Mouse (Mus musculus) layer of hippocampus, adult 8-10 months (tissue): ENCODE results near the gene Dram1. TPM values are rescaled to one million over a fixed set of nuclear protein-coding genes. Genes with fewer than 3 reads are reported as not detected.

Experiments
- DNase-seq, 2 experiments: peaks; one replicate each; pipeline ENCODE4 v3.0.0; 2022; ENCODE audit warnings: low spot score in 2 of 2
- total RNA-seq, 4 experiments: library from RNA; stranded (reverse); gene quantifications; 2 replicates each; pipeline ENCODE4 v1.2.4; 2022

Dram1 gene
- total RNA-seq, 4 experiments from 2014 or later: 1.0 to 1.7 (median 1.6) TPM

DNA sequence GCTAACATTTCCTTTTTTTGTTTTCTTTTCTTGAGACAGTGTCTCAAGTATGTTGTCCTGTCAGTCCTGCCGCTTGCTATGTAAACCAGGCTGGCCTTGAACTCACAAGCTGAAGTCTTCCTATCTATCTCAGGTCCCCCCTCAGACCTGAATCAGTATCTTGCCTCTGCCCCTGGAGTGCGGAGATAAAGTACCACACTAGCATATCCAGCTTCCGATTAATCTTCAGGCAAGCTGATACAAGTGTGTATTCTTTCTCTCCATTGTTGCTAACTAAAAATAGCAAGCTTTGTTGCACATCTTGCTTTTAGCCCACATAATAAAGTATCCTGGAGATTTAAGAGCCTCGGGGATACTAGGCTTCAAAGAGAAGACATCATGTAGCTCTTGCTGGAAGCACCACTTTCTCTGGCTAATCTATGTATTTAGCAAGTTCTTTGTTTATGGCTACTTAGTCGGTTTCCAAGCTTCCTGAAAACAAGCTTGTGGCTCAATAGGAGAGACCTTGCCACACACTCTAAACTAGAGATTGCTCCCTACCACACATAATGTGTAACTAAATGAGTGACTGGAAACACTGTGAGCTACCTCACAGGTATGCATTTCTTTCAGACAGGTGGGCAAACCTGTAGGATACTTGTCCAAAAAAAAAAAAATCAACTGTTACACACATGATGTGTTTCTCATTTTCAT lies 27.3 kb downstream of the Dram1 start:
- no peak for DNase-seq

DNA sequence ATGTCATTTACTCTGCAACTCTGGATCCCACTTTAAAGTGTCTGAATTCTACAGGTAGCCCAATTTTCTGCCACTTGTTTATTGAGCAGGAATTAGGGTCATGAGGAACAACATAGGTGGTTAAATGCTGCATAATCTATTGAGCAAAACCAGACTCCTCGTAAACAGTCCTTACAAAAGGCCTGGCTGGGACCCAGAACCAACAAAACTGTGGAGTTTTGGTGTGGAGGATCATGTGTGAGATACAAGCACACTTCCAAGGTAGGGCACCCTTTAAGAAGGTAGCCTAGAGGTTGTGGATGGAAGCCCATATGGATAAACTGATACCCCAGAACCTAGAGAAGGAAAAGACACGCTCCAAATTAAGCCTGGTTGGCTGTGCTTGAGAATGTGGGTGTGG lies 28.2 kb downstream of the Dram1 start:
- no peak for DNase-seq

DNA sequence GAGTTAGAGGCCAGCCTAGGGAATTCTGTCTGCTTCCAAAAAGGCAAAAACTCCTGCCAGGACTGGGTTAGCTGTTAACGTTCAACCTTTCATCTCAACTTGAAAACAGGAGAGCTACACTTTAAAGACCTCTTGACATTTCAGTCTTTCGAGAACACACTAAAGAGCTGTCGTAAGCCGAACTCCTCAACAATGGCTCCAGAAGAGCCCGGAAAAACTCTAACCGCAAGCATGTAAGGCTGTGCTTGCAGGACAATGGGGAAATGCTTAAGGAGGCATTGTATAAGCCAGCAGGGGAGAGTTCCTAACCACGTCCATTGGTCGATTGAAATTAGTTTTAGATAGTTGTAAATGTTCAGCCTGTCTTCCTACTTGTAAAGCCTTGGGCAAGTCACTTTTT lies 29.1 kb downstream of the Dram1 start:
- DNase-seq: no peak

DNA sequence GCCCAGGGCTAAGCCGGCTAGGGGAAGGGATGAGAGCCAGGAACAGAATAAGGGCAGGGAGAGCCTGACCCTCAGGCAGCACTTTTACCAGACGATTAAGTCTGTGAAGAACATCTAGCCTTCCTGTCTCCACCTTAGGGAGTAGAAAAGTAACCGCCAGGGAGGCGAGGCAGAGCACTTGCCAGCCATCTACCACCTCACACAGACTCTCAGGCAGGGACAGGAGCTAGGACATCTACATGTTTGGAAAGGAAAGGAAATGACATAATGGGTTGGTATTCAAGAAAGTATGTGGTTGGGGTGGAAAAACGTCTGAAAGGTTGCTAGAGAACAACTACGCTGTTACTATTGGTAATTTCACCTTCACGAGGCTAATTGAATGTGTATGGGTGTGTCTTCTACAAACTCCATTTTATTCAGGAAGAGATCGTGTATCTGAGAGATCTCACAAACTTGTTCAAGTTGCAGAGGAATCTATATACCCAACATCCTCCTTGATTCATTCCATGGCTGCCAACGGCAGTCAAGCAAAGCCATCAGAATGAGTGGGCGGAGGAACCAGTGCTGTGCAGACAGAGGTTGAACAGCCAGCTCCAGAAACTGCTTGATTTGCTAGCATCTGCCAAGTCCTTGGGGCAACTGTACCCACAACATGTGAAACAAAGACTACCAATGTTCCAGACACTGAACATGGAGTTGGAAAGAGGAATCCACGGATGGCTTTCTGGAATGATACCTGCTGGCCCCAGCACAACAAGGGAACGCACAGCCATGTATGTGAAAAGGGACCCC lies 32.2 kb downstream of the Dram1 start:
- DNase-seq: no peak

DNA sequence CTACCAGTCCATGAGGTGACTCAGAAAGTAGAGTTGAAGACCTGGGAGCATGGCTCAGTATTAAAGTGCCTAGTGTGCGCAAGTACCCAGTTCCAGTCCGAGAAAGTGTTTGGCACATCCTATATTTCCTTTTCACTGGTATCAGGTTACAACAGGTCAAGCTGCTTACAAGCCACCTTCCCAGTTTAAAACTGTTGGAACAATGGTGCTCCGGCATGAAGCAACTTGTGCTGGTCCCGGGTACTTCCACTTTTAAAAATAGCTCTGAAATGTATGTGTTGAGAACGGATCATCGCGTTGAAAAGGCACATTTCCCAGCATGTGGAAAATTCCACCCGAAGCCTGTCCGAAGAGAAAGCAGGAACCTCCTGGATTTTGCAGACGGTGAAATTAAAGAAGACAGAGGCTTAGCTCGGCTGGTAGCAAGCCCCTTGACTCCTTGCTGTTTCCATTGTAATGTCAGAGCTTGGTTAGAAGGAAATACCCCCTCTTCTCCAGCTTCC lies 32.9 kb downstream of the Dram1 start:
- no peak for DNase-seq

DNA sequence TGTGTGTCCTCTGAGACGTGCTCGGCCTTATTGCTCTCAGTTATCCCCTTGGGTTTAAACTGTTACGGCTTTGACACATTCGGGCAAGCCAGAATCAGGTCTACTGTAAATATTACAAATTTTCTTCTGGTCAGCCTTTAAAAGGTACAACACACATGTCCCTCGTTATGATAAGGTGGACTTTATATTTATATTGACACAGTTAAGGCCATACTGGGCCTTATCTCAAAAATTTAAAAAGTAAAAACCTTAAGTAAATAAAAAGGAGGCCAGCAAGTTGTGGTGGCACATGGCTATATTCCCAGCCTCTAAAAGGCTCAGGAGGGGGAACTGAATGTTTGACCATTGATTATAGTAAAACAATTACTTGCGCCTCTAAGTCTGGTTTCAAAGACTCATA lies 37.5 kb downstream of the Dram1 start:
- DNase-seq: no peak

DNA sequence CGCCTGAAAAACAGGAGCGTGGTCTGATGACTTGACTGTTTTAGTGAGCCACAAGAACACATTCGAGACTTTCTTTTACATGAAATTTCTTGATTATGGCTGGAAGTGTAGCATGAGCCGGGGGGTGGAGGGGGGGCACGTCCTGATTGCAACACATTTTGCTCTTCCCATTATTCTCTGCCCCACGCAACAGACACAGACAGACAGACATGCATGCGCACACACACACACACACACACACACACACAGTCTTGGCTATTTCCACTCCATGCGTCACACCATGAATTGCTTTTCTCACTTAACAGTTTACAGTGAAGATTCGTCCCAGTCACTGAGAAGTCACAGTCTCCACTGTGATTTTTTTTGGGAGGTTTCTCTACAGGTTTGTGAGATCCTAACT lies 38.2 kb downstream of the Dram1 start:
- DNase-seq: no peak

DNA sequence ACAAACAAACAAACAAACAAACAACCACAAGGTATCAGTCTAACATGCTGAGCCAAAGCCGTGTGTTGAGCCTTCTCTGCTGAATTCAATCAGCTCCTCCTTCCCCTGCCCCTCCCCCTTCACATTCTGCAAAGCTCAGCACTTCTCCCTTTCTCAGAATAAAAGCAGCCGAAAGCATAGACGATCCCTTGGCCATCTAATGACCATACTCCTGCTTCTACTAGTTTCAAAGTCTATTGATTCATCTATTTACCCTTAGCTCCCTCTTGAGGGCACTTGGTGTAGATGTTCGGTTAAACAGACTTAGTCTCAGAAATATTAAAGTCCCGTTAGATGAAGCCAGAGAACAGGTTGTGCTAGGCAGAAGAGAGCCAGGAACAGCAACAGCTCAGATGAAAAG lies 48.2 kb downstream of the Dram1 start:
- DNase-seq: no peak

DNA sequence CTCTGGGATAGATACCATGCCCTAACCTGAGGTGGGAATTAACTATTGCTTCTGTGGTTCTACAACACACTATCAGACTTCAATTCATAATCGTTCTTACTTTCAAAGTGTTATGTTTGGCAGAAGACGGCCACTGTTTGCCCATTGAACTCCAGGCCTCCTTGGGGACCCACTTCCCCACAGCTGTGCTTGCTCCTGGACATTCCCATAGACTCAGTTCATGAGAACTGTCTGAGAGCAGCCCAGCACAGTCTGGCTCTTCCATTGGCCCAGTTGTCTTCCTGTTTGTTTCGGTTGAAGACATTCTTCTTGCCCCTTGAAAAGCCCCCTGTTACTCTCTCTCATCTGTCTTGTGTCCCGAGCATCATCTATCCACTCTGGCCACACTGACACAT lies 50.8 kb downstream of the Dram1 start:
- DNase-seq: no peak

DNA sequence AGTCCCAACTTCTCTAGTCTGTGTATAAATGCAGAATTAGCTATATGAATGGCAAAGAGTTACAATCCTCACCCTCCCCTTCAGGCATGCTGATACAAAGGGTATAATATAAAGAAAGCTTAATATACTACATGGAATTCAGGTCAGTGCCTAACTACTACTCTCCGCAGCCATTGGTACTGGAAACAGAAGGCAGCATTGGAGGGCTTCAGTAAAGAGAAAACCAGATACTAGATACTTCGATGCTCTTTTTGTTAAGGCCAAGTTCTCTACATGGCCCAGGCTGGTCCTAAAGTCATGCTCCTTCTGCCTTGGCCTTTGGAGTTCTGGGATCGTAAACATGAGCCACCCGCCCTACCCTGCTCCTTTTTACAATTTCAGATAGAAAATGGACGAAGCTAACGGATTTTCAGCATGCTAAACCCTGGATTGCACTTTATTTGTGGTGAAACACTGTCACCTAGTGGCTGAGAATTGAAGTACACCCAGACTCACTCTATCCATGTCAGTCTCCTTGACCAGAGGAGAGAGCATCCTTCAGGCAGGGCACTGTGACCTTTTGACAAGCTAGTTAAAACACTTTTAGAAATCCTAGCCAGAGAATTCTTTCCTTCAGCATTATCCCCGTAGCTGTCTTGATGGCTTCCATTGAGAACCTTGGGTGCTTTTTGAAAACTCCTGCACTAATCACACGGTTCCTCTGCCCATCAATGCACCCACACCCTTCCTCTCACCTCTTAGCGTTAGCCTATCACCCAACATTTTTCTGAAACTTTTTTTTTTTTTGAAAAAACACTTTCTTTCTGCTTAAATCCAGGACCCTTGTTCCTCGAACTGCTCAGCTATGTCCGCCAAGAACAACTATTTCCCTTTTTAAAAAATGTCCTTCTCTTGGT lies 51.5 kb downstream of the Dram1 start:
- DNase-seq: peak; percentile 70 to 90

DNA sequence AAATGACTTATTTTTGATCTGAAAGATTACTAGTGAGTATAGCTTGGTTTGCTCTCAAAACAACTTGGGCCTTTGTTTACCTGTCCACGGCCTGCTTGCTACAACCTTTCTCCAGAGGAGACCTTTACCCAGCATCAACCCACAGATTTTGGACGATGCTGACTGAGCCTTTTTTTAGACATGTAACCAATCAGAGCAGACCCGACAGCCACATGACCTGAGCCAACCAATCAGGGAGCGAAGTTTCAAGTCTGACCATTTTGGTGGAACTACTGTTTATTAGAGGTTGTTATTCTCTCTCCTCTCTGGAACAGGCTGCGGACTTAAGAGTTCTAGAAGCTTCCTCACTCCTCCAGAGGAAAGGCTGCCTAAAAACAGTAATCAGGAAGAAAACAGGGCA lies 57.1 kb downstream of the Dram1 start:
- no peak for DNase-seq

DNA sequence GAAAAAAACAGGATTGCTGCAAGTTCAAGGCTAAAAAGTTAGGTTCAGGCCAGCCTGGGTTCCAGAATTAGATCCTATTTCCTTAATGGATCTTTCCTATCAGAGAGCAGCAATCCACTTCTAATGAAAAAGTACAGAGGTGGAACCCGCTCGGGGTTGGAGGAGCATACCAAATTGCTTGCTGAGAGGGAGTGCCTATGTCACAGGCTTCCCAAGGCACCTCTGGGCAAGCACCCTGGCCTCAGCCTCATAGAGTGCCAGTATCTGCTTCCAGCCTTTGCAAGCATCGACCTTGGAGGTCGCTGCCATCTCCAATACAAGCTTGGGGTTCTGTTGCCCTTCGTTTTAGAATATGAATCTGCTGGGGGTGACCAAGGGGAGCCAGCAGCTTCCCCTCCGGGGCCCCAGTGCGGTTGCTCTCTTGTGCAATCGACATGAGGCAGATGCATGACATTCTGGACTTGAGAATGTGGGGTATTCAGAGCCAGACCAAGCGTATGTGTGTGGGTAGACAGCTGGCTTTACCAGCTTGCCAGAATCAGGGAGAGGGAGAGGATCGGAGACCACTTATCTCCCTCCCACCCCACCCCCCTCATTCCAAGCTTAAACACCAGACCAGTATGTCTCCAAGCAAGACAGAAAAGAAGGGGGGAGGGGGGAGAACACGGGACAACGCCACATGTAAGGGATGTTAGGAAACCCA lies 58.0 kb downstream of the Dram1 start:
- DNase-seq: no peak

DNA sequence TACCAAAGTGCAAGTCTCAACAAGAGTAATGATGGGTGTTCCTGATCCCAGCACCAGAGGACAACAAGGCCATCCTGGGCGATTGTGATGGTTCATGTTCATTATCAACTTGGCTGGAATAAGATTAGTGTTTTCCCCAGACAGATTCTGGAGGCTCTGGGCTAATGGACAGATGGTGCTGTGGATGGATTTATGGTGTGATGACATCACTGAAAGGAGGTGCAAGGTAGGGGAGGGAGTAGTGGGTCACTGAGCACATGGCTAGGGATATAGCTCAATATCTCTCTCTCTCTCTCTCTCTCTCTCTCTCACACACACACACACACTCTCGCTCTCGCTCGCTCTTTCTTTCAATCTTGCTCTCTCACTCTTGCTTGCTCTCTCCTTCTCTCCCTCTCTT lies 60.7 kb downstream of the Dram1 start:
- DNase-seq: no peak

DNA sequence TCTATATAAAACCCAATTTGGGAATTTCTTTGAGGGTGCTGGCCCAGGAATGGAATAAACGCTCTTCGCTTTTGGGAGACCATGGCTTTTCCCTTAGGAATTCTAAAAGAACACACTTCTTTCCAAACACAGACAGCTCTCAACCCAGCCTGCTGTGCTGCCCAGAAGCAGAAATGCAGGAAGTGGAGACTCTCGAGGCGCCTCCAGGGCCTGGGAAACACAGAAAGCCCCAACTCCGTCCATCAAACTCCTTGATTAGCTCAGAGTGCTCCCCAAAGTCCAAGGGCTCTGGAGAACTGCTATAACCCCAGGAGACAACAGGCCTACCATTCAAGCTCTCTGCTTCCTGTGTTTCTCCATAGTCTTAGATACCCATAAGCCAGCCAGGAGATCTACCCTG lies 61.7 kb downstream of the Dram1 start:
- no peak for DNase-seq

DNA sequence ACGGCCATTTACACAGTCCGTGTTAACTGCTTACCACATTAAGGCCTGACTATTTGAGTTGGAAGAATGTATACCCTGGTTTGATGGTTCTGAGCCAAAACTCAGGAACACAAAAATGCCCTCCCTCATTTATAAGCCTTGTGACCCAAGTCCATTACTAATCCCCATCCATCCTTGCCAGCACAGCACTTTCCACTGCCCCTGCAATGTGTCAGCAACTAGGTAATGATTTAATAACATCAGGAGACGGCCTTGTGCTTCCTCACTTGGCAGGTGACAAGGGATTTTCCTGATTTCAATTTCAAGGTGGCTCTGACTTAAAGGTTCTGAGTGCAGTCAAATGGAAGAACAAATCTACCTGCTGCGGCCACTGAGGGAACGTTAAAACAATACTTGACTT lies 64.0 kb downstream of the Dram1 start:
- no peak for DNase-seq

DNA sequence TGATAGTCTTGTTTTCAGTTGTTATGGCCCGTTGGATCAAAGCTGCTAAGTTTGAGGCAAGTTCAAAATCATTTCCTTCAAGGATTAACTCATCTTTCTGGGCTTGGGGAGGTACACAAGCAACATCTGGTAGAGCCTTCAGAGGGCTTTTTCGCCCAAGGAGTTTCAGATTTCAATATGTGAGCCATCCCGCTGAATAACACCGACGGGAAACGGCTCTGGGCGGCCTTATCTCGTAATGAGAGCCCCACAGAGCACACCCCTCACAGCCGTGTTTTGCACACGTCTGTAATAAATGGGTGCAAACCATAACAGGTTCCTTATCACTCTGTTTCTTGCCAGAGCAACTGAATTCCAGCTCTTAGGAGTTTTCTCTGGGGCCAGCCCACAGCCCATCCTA lies 69.0 kb downstream of the Dram1 start:
- no peak for DNase-seq

DNA sequence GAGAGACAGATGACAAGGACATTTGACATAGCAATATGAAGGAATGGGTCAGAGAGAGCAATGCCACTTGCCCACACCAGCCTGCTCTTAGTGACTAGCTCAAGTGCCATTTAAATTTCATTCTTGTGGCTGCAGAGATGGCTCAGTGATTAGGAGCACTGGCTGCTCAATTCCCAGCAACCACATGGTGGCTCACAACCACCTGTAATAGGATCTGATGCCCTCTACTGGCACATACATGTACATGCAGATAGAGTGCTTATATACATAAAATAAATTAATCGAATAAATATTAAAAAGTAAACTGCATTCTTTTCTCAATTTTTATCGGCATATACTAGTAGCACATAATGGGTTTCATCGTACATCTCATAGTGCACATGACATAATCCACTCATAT lies 72.6 kb downstream of the Dram1 start:
- DNase-seq: no peak

DNA sequence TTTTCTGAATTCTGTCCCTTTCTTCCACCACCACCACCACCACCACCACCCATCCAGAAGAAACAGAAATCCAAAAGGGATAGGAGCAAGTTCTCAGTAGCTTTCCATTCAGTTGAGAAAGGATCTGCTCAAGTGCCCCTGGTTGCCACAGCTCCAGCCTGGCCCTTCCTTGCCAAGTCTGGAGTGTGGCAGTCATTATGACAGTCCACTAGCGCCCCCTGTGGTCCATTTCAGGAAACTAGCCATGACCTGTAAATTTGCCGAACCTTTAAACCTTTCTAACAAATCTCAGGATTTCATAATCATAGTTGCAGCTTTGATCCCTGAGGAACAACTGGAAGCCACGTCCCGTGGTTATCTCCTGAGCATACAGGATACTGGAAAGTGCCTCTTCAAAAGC lies 74.6 kb downstream of the Dram1 start:
- peak; percentile 65 to 76 for DNase-seq

DNA sequence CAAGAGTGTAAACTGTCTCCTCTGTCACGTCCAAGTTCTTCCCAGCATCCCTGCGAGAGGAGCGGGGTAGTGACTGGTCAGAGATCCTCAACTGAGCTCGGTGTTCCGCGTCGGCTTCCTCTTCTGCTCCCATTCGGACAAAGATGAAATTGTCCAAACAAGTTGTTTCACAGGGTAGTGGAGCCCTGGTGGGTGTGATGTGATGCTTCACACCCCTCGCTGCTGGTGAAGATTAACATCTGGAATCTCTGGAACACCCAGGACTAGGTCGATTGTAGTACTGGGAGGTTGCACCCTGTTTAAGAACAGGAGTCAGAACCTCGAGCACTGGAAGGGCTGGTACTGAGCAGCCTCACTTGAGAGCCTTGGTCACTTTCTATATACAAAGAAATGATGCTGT lies 75.8 kb downstream of the Dram1 start:
- DNase-seq: no peak

DNA sequence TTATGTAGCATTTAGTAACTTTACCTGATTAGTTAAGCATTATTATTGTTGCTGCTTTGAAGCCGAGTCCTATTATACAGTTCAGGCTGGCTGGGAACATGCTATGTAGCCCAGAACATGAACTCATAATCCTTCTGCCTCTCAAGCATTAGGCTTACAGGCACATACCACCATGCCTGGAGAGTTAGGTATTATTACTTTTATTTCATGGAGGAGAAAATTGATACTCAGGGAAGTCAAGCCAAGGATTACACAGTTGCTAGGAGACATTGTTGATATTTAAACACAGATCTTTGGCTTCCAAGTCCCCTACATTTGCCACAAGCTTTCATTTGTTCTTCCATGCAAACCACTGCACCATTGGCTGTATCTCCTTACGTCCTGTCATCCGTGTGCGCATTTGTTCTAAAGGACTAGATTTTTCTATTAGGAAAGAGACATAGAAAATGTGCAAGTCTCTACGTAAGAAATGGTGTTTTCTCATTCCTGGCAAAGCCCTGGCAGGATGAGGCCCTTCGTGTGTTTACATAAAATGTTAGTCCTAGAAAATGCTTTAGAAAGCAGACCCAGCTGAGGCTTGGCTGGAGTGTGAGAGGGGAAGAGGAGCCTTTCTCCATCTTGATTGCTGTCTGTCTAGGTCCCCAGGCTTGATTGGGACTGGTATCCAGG lies 76.9 kb downstream of the Dram1 start:
- no peak for DNase-seq

DNA sequence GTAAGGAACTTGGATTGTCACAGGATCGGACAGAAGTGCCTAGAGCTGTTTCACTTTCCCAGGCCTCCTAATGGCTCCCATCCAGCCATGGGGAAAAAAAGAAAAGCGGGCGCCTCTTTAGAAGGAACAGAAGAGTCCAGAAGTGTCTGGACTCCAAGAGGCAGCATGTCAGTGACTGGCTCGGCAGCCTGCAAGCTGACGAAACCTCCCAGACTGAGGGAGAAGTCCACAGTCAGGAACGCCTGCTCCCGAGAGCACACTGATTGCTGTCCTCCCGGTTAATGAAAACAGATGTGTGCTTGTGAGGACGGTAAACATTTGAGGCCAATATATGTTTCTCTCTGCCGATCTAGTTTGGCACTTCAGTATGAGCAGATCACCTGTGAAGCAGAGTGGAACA lies 81.9 kb downstream of the Dram1 start:
- no peak for DNase-seq
